Mouse (Mus musculus): ENCODE results near the gene Fezf2.

DNA sequence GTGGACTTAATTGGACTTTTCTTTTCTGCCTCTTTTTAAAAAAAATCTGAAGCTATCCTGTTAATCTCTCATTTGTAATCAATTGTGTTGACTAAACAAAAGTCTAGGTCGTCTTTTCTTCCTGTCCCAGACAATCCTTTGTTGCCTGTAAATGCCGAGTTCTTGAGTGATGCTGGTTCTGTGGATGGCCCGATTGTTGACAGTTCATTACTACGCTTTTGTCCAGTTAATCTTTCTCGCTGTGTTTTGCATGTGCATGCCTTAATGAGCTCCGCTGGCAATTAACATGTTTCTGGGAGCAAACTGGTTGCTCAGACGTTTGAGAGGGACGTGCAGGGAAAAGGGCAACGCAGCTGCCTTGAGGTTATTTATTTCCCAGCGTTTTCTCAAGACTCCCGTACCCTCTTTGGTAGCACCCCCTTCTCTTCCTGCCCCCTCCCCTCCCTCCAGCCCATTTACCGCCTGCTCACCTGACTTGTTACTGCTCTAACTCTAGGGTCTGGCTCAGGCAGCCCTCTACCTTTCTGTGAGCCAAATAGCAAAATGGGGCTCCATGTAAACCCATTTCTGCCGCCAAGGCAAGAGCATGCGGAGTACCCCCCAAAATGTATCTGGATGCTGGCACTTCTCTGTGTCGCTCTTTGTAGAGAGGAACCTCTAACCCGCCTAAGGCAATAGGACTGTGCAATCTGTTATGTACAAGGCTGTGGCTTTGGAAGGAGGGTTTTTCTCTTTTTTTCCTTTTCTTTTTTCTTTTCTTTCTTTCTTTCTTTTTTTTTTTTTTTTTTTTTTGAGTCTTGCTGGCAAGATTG lies 9.8 kb downstream of the Fezf2 start:
- no peak for TF ChIP-seq CTCF (IDR thresholded peaks at IDR 0.05; ENCODE audit: insufficient read depth, low read length)
- TF ChIP-seq POLR2A (IDR thresholded peaks at IDR 0.05; ENCODE audit: borderline replicate concordance, extremely low read depth, low read depth, low read length), result no peak
